Mouse (Mus musculus): ENCODE results near the gene Ghdc. TPM values are rescaled to one million over a fixed set of nuclear protein-coding genes. Genes with fewer than 3 reads are reported as not detected.

Ghdc gene
- total RNA-seq, 2 experiments from 2014 or later: 7.3 TPM

GRCm38 (mm10) chr11:100781763-100782475, 11.2 kb upstream of the Ghdc start:
- no peak overlapping the region for H3K27ac ChIP-seq
- TF ChIP-seq CTCF (IDR thresholded peaks at IDR 0.05): no peak
- DNase-seq (ENCODE audit: extremely low spot score in 1 of 2, low spot score in 2 of 2): no peak
- H3K4me3 ChIP-seq: no peak overlapping the region
- intact Hi-C loops (cut with DNase I): no loop called here

DNA sequence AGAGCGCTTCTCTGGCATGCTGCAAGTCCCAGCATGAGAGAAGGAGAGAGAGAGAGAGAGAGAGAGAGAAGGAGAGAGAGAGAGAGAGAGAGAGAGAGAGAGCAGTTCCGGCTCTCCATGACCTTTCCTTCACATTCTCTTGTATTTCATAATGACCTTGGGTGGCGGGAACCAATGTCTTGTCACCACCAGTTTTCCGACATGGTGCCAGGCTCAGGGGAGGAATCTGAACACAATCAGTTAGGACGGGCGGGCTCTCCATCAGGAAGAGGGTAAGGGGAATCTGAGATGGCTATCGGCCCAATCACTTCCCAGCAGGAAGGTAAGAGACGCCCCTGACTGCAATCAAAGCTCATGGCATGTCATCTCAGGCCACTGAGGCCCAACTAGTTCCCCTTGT, 9.5 kb upstream of the Ghdc start:
- Histone ChIP-seq H3K4me3 (no peak overlapping the region), H3K27ac (no peak overlapping the region)
- no peak for TF ChIP-seq CTCF (IDR thresholded peaks at IDR 0.05)
- intact Hi-C loops (cut with DNase I): no loop called here
- no peak for DNase-seq (ENCODE audit: extremely low spot score in 1 of 2, low spot score in 2 of 2)

DNA sequence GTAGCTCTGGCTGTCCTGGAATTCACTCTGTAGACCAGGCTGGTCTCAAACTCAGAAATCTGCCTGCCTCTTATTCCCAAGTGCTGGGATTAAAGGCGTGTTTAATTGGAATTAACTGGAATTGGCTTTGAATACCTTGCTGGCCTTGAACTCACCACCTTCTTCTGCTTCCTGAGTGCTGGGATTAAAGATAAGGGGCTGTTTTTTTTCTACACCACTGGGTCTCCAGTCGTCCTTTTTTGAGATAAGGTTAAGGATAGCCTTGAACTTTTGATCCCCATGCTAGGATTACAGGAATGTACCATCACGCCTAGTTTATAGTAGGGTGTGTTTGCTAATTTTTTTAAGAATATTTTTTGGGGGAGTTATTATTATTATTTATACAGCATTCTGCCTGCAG, 7.3 kb upstream of the Ghdc start:
- Histone ChIP-seq H3K27ac (no peak overlapping the region), H3K4me3 (no peak overlapping the region)
- no peak for DNase-seq (ENCODE audit: extremely low spot score in 1 of 2, low spot score in 2 of 2)
- intact Hi-C loops (cut with DNase I): no loop called here
- TF ChIP-seq CTCF (IDR thresholded peaks at IDR 0.05): no peak

- Histone ChIP-seq H3K4me3 (no peak overlapping the region), H3K27ac (no peak overlapping the region)
- TF ChIP-seq CTCF (IDR thresholded peaks at IDR 0.05): no peak
- no peak for DNase-seq (ENCODE audit: extremely low spot score in 1 of 2, low spot score in 2 of 2)
- intact Hi-C loops (cut with DNase I): no loop called here
These were observed 5.2 kb upstream of the Ghdc start for GRCm38 (mm10) chr11:100775921-100776320.

- Histone ChIP-seq H3K27ac (no peak overlapping the region), H3K4me3 (no peak overlapping the region)
- intact Hi-C loops (cut with DNase I): no loop called here
- DNase-seq (ENCODE audit: extremely low spot score in 1 of 2, low spot score in 2 of 2): no peak
- TF ChIP-seq CTCF (IDR thresholded peaks at IDR 0.05): no peak
These were observed 3.5 kb upstream of the Ghdc start for GRCm38 (mm10) chr11:100774261-100774660.

- no peak overlapping the region; the same call in 1 of the 2 replicates for H3K27ac ChIP-seq
- TF ChIP-seq CTCF (IDR thresholded peaks at IDR 0.05): no peak
- no peak for DNase-seq (ENCODE audit: extremely low spot score in 1 of 2, low spot score in 2 of 2)
- peak overlapping the region; percentile 74 for H3K4me3 ChIP-seq
- intact Hi-C loops (cut with DNase I): loop anchor here (5.0 kb wide), 1 partner anchor 187 kb away; no protein-coding TSS in a partner anchor
These were observed 777 bp downstream of the Ghdc start for GRCm38 (mm10) chr11:100769980-100770379.

GRCm38 (mm10) chr11:100767871-100768270, 2.9 kb downstream of the Ghdc start:
- no peak overlapping the region for H3K4me3 ChIP-seq
- DNase-seq (ENCODE audit: extremely low spot score in 1 of 2, low spot score in 2 of 2): no peak
- intact Hi-C loops (cut with DNase I): loop anchor here (5.0 kb wide), 1 partner anchor 189 kb away; no protein-coding TSS in a partner anchor
- H3K27ac ChIP-seq: no peak overlapping the region
- TF ChIP-seq CTCF (IDR thresholded peaks at IDR 0.05): no peak

DNA sequence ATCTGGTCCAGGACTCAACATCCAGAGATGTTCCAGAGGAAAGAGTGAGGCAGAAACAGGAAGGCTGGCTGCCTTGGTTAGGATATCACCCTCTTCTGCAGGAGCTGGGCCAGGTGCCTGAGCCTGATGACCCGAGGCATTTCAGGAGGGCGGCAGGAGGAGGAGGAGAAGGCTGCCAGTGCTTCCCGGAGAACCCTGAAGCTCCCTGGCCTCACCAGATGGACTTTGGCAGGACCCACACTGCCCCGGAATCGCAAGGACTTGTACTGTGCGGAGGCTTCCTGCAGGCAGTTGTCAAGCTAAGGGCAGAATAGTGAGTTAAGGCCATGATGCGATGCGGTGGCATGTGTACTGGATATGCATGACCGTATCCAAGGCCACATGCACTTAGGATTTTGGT, 4.0 kb downstream of the Ghdc start:
- no peak for DNase-seq (ENCODE audit: extremely low spot score in 1 of 2, low spot score in 2 of 2)
- H3K27ac ChIP-seq: no peak overlapping the region
- intact Hi-C loops (cut with DNase I): loop anchor here (5.0 kb wide), 1 partner anchor 191 kb away; no protein-coding TSS in a partner anchor

GRCm38 (mm10) chr11:100762831-100763230, 7.9 kb downstream of the Ghdc start, which contains the start of gene Hcrt:
Hcrt (minus strand) TSS chr11:100762931.
- intact Hi-C loops (cut with DNase I): no loop called here
- Histone ChIP-seq H3K27ac (peak within 1 kb of the TSS; percentile 69), H3K4me3 (peak within 1 kb of the TSS; percentile 46)
- no peak for TF ChIP-seq CTCF (IDR thresholded peaks at IDR 0.05)
- DNase-seq (ENCODE audit: extremely low spot score in 1 of 2, low spot score in 2 of 2): no peak

More for the DNA sequence above, 4.0 kb downstream of the Ghdc start:
- no peak for TF ChIP-seq CTCF (IDR thresholded peaks at IDR 0.05)
- no peak overlapping the region for H3K4me3 ChIP-seq

GRCm38 (mm10) chr11:100761547-100762045, 9.2 kb downstream of the Ghdc start:
- peak; percentile 83 to 93 for DNase-seq (ENCODE audit: extremely low spot score in 1 of 2, low spot score in 2 of 2)
- peak; percentile 85 for TF ChIP-seq CTCF (IDR thresholded peaks at IDR 0.05)
- intact Hi-C loops (cut with DNase I): loop anchor here (1.0 to 2.0 kb wide), 2 partner anchors 47 to 191 kb away; no protein-coding TSS in a partner anchor
- H3K27ac ChIP-seq: peak overlapping the region; percentile 69
- peak overlapping the region; percentile 46 for H3K4me3 ChIP-seq

DNA sequence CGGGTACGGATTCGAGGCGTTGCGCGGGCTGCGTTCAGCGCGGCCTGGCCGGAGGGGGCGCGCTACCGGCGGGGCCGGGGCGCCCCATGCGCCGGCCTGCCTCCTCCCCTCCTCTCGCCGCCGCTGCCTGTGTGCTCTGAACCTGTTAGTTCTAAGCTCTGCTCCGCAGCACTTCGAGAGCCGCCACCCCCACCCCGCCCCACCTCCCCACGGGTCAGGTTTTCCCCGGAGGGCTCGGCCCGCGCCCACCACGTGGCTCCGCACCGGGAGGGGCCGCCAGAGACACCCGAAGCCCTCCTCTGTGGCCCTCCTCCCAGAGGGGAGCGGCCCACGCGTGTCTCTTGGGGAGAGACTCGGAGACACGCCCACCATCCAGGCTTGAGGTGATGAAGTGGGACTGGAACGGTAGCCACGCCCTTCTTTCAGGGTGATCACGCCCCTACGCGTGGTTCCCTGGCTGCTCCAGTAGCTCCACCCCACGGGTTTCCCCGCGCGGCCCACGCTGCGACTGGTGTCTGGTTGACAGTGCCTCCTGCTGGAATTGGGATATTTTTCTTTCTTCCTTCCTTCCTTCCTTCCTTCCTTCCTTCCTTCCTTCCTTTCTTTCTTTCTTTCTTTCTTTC, 11.0 kb downstream of the Ghdc start, which contains the start of gene Kcnh4:
Gene Kcnh4 (minus strand): TSS at position 332 of the 623 bp plus-strand sequence.
- H3K27ac ChIP-seq: peak within 1 kb of the TSS; percentile 69
- TF ChIP-seq CTCF (IDR thresholded peaks at IDR 0.05): peak; percentile 48
- DNase-seq (ENCODE audit: extremely low spot score in 1 of 2, low spot score in 2 of 2): peak; percentile 89
- H3K4me3 ChIP-seq: peak within 1 kb of the TSS; percentile 51
- intact Hi-C loops (cut with DNase I): loop anchor here (2.0 kb wide), 1 partner anchor 189 kb away; no protein-coding TSS in a partner anchor
